Mouse (Mus musculus) myocyte (in vitro differentiated cells): ENCODE results near the gene Fam207a.

Experiments
- CEBPB ChIP-seq: IDR thresholded peaks from 2 replicates; pipeline ENCODE4 v1.6.1; 2011; ENCODE audit warnings: mild to moderate bottlenecking, moderate library complexity; ENCODE audit not compliant: poor library complexity, insufficient read depth, severe bottlenecking
- E2F4 ChIP-seq: IDR thresholded peaks from one replicate; pipeline ENCODE4 v1.6.1; 2011; ENCODE audit warnings: mild to moderate bottlenecking, control low read depth, moderate library complexity; ENCODE audit not compliant: insufficient read depth
- MAX ChIP-seq: IDR thresholded peaks from one replicate; pipeline ENCODE4 v1.6.1; 2011; ENCODE audit warnings: low read depth, mild to moderate bottlenecking, control low read depth
- MYOD1 ChIP-seq, 3 experiments: IDR thresholded peaks; one replicate each; pipeline ENCODE4 v1.6.1; 2011; ENCODE audit warnings: control low read depth in 2 of 3, low read depth in 2 of 3, mild to moderate bottlenecking in 2 of 3, moderate library complexity in 1 of 3; ENCODE audit not compliant: insufficient read length in 2 of 3, control insufficient read depth in 1 of 3
- MYOG ChIP-seq, 3 experiments: IDR thresholded peaks; one replicate each; pipeline ENCODE4 v1.6.1; 2011; ENCODE audit warnings: control low read depth in 2 of 3, low read depth in 2 of 3, mild to moderate bottlenecking in 2 of 3; ENCODE audit not compliant: insufficient read length in 2 of 3, control insufficient read depth in 1 of 3, insufficient read depth in 1 of 3
- POLR2A ChIP-seq: IDR thresholded peaks from one replicate; pipeline ENCODE4 v1.6.1; 2011; ENCODE audit warnings: low read depth, mild to moderate bottlenecking, control low read depth, moderate library complexity; ENCODE audit not compliant: insufficient read length
- SRF ChIP-seq: IDR thresholded peaks from one replicate; pipeline ENCODE4 v1.6.1; 2011; ENCODE audit warnings: low read depth; ENCODE audit not compliant: control insufficient read depth, insufficient read length
- TCF12 ChIP-seq: IDR thresholded peaks from one replicate; pipeline ENCODE4 v1.6.1; 2011; ENCODE audit warnings: mild to moderate bottlenecking, control low read depth; ENCODE audit not compliant: poor library complexity, insufficient read depth, severe bottlenecking
- USF1 ChIP-seq: IDR thresholded peaks from one replicate; pipeline ENCODE4 v1.6.1; 2011; ENCODE audit warnings: low read depth, mild to moderate bottlenecking, control low read depth, moderate library complexity

DNA sequence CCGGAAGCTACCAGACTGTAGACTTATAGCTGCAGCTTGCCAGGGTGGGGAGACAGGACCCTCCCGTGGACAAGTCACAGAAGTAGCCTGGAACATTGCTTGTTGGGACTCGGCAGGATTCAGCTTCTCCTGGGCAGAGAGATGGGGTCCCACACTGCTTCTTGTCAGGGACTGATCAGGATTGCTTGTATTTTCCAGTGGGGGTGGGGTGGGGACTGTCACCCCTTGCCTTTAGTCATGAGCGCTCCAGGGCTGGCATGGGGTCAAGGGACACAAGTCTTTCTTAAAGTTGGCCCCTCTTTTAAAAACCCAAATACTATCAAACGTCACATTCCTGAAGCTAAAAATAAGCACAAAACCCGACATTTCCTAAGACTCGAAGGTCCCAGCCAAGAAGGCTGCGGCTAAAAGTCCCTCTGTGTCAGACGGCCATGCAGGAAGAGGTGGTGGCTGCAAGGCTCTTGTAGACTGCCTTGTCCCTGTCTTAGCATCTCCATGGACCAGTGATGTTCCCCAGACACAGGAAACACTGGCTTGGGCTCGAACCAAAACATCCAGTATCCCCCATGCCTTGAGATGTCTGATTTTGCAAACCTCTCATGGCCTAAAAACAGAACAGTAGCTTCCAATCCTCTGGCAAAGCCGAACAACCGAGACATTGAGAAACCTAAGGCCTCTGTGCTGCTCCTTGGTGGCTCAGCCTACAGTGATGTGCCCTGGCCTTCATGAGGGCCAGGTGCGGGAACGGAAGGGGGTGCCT lies 60.2 kb downstream of the Fam207a start:
- TF ChIP-seq POLR2A = no peak
- no peak for TF ChIP-seq TCF12
- no peak for TF ChIP-seq USF1
- TF ChIP-seq SRF = no peak
- no peak for TF ChIP-seq CEBPB
- no peak for TF ChIP-seq E2F4
- TF ChIP-seq MYOD1 (IDR thresholded peaks at IDR 0.05; ENCODE audit: control insufficient read depth in 1 of 3, insufficient read length in 2 of 3, low read depth in 2 of 3) = no peak
- no peak for TF ChIP-seq MAX
- no peak for TF ChIP-seq MYOG (IDR thresholded peaks at IDR 0.05; ENCODE audit: control insufficient read depth in 1 of 3, insufficient read depth in 1 of 3, insufficient read length in 2 of 3, low read depth in 2 of 3)
